Comparison of ENCODE assay signal across 15 mouse cellular contexts in the genomic region with DNA sequence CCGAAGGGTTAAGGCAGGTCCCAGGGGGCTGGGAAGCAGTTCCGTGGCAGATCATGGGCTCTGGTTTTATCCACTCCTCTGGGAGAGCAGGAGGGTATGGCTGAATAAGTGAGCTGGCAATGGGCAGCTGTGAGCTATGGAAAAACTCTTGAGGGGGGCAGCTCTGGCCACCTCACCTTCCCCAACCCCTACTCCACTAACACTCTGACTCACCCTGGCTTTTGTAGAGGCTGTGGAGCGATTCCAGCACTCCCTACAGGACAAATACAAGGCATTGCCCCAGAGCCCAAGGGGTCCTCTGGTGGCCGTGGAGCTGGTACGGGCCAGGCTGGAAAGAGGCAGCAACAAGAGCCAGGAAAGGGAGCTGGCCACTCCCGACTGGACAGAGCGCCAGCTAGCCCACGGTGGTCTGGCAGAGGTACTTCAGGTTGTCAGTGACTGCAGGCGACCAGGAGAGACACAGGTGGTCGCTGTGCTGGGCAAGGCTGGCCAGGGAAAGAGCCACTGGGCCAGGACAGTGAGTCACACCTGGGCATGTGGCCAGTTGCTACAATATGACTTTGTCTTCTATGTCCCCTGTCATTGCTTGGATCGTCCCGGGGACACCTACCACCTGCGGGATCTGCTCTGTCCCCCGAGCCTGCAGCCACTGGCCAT. TPM values are rescaled to one million over a fixed set of nuclear protein-coding genes. Genes with fewer than 3 reads are reported as not detected.
DNase-seq lines count a peak whose midpoint lies in the region; ATAC-seq lines count a peak whose summit lies in the region.
"Had no signal": no experiment of that assay in that cellular context is flagged by ENCODE, and none has a peak within 500 bp of the region (broad histone marks: within the 10 kb centered on the region; RNA-seq: fewer than 3 reads in every experiment).

No protein-coding gene starts in this region.

- 57% methylated on average over 14 of the region's 14 CpGs for WGBS in forebrain, embryonic 11.5 days

- H3K4me1 ChIP-seq in forebrain, embryonic 11.5 days (replicated peaks; ENCODE audit: control insufficient read depth, insufficient read depth, low read length): no peaks in the 10 kb centered on the region
- H3K4me1 ChIP-seq: liver, embryonic 13.5 days had no signal

- no peak overlapping the region for H3K9ac ChIP-seq in forebrain, embryonic 11.5 days (ENCODE audit: low read length)
- H3K9ac ChIP-seq: forebrain, embryonic 15.5 days; liver, embryonic 13.5 days had no signal

- peak; percentile 50 for DNase-seq in adrenal gland, postnatal 14 days
- DNase-seq in adrenal gland, postnatal 4 days (ENCODE audit: low spot score in 2 of 2): no peak
- DNase-seq in left cerebral cortex, postnatal 4 days: peak; percentile 64
- no peak for DNase-seq in left cerebral cortex, adult 11 months (ENCODE audit: low spot score)
- DNase-seq in adrenal gland, postnatal 36 days: peak; percentile 43 to 61
- peak; percentile 88 to 92 for DNase-seq in cerebellum, postnatal 10 days
- DNase-seq in forebrain, embryonic 11.5 days (ENCODE audit: low spot score): no peak
- DNase-seq: gastrocnemius, postnatal 25 days; kidney, adult 2 months; liver, embryonic 13.5 days; thymus, adult 2 months had no signal

- no peak overlapping the region for H3K4me3 ChIP-seq in forebrain, embryonic 11.5 days (ENCODE audit: low read depth, low read length)
- H3K4me3 ChIP-seq: forebrain, embryonic 15.5 days; liver, embryonic 13.5 days had no signal

- no peak for ATAC-seq in inflammation-experienced regulatory T-cells, adult 6 months
- ATAC-seq in forebrain, embryonic 11.5 days (replicated peaks; ENCODE audit: low FRiP score): no peak
- ATAC-seq: forebrain, embryonic 15.5 days had no signal

- no peak overlapping the region for H3K4me2 ChIP-seq in forebrain, embryonic 11.5 days (ENCODE audit: low read depth, low read length, severe bottlenecking)
- H3K4me2 ChIP-seq: forebrain, embryonic 15.5 days; liver, embryonic 13.5 days had no signal

- H3K9me3 ChIP-seq in forebrain, embryonic 11.5 days (ENCODE audit: control insufficient read depth, low read length): no peaks in the 10 kb centered on the region
- H3K9me3 ChIP-seq: forebrain, embryonic 15.5 days; G1E; liver, embryonic 13.5 days had no signal

- H3K27me3 ChIP-seq in forebrain, embryonic 11.5 days (ENCODE audit: control insufficient read depth, insufficient read depth, low read length): no peaks in the 10 kb centered on the region
- H3K27me3 ChIP-seq: forebrain, embryonic 15.5 days had no signal

- intact Hi-C loops in left cerebral cortex, postnatal 4 days (cut with DNase I): no loop called here

- H3K36me3 ChIP-seq in forebrain, embryonic 11.5 days (ENCODE audit: control insufficient read depth, insufficient read depth, low read length): no peaks in the 10 kb centered on the region
- H3K36me3 ChIP-seq: forebrain, embryonic 15.5 days; G1E; liver, embryonic 13.5 days had no signal

- no peak overlapping the region for H3K27ac ChIP-seq in forebrain, embryonic 11.5 days (ENCODE audit: low read depth, low read length)
- H3K27ac ChIP-seq: forebrain, embryonic 15.5 days; liver, embryonic 13.5 days had no signal

RNA-seq across cellular contexts. Expression of gene Ciita, which starts 30.7 kb away (rescaled TPM):
- total RNA-seq in adrenal gland, postnatal 14 days (2021): 1.2 and 8.1 TPM in 2 replicates
- under 1 TPM; 0.37 to 0.56 TPM for total RNA-seq in adrenal gland, postnatal 4 days (2021)
- under 1 TPM in 1 of 2 experiments, not detected in 1; 0.10 TPM for total RNA-seq in left cerebral cortex, postnatal 4 days (2021)
- 1 to 10 TPM; 1.7 TPM for total RNA-seq in adrenal gland, postnatal 36 days (2021)
- polyA plus RNA-seq in inflammation-experienced regulatory T-cells, adult 6 months (2017; shearing (Covaris generic)): 1 to 10 TPM in 2 of 3 experiments, under 1 TPM in 1; 0.86 to 1.8 (median 1.3) TPM
- polyA plus RNA-seq in forebrain, embryonic 11.5 days (2014; fragmentation: Nextera tagmentation; extraction: Ambion mirVana): 0.35 and 0.63 TPM in 2 replicates
- polyA plus RNA-seq: C2C12, G1E had no signal

RNA-seq across cellular contexts. Expression of gene Dexi, which starts 32.2 kb away (rescaled TPM):
- total RNA-seq in adrenal gland, postnatal 14 days (2021): 16.7 and 17.4 TPM in 2 replicates
- 10 to 100 TPM; 21.8 to 23.0 TPM for total RNA-seq in adrenal gland, postnatal 4 days (2021)
- total RNA-seq in left cerebral cortex, postnatal 4 days (2021): 10 to 100 TPM; 22.2 to 22.3 TPM
- total RNA-seq in adrenal gland, postnatal 36 days (2021): 10 to 100 TPM; 21.0 to 22.4 TPM
- polyA plus RNA-seq in inflammation-experienced regulatory T-cells, adult 6 months (2017; shearing (Covaris generic)): 1 to 10 TPM; 4.1 to 5.1 (median 4.6) TPM
- 23.5 and 25.9 TPM in 2 replicates for polyA plus RNA-seq in forebrain, embryonic 11.5 days (2014; fragmentation: Nextera tagmentation; extraction: Ambion mirVana)

RNA-seq across cellular contexts. Expression of gene Clec16a, which starts 34.5 kb away (rescaled TPM):
- total RNA-seq in adrenal gland, postnatal 14 days (2021): 37.0 and 42.8 TPM in 2 replicates
- 10 to 100 TPM; 28.2 to 30.7 TPM for total RNA-seq in adrenal gland, postnatal 4 days (2021)
- total RNA-seq in left cerebral cortex, postnatal 4 days (2021): 10 to 100 TPM; 59.0 to 66.1 TPM
- 10 to 100 TPM; 37.4 to 46.9 TPM for total RNA-seq in adrenal gland, postnatal 36 days (2021)
- polyA plus RNA-seq in inflammation-experienced regulatory T-cells, adult 6 months (2017; shearing (Covaris generic)): 10 to 100 TPM in 1 of 3 experiments, 1 to 10 TPM in 2; 5.7 to 10.2 (median 7.8) TPM
- polyA plus RNA-seq in forebrain, embryonic 11.5 days (2014; fragmentation: Nextera tagmentation; extraction: Ambion mirVana): 44.6 and 46.3 TPM in 2 replicates

Comparison
In these comparisons a context has a peak if more than half of its experiments do, and no peak if none do; other contexts are left out.
1. DNase-seq: peak in adrenal gland, postnatal 14 days (single experiment), left cerebral cortex, postnatal 4 days (single experiment), adrenal gland, postnatal 36 days (2 of 2) and cerebellum, postnatal 10 days (2 of 2); none in adrenal gland, postnatal 4 days (0 of 2), left cerebral cortex, adult 11 months (single experiment) and forebrain, embryonic 11.5 days (single experiment).